Mouse (Mus musculus) cerebellum, adult (tissue): Measurements from ENCODE around the gene Cluh.

Experiments used
- ATAC-seq: cut with Nextera tagmentation; 2 replicates; pipeline ENCODE4 v1.9.2; 2017; ENCODE audit warnings: mild to moderate bottlenecking, moderate library complexity, mixed read lengths; ENCODE audit not compliant: insufficient number of reproducible peaks, low FRiP score, low TSS enrichment

The Cluh gene

DNA sequence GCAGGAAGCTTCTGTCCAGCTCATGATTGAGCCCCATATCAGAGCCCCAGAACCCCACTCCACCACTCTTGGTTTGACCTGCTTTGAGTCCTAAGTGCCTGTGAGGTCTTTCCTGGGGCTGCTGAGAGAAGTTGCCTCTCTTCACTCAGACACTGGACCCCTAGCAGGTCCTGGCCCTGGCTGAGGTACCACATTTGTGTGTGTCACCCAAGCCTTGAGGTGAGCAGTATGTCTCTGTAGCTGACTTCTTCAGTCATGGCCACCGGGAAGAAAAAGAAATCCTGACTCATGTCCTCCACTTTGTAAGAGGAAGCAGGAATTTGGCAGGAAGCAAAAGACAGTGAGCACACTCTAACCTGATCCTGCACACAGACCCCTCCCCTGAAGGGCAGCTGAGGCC is 9.7 kb upstream of the Cluh start:
- no peak for ATAC-seq

DNA sequence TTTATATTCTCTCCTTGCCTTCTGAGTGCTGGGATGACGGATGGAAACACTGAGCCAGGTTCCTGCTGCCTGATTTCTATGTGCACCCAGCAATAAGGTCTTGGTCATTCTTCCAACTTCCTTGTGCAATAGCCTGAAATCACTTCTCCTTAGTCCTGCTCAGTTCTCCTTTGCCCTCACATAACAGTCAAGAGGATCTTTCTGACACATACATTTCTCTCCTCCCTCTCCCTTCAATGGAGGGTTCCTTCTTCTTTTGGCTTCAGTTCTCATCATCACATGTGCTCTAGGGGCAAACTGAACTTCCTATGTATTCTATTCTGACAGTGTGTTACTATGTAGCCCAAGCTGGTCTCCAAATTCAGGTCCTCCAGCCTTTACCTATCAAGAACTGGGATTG is 1.3 kb upstream of the Cluh start:
- ATAC-seq: no peak

DNA sequence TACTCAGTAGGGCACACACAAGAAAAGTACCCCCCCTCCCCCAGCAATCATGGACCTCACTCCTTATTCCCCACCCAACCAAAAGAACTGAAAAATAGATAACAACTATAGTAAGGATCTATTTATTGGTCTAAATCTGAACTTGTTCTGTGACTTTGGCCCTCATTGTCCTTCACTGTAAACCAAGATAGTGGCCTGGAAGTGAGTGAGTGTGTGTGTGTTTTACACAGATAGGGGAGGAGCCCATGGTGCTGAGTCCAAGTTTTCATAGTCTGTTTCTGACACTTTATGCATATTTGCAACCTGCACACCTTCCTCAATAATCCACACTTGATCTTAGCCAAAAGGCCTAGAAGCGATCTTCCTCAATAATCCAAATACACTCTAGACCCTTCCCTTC is 619 bp upstream of the Cluh start:
- ATAC-seq: no peak

GRCm38 (mm10) chr11:74649647-74650551 is 604 bp downstream of the Cluh start:
- ATAC-seq: peak; percentile 32; the same call in 1 of the 2 replicates

- ATAC-seq: no peak
Measured at GRCm38 (mm10) chr11:74650576-74651100, 1.3 kb downstream of the Cluh start.

- ATAC-seq: no peak
Measured at GRCm38 (mm10) chr11:74652791-74653191, 3.5 kb downstream of the Cluh start.

DNA sequence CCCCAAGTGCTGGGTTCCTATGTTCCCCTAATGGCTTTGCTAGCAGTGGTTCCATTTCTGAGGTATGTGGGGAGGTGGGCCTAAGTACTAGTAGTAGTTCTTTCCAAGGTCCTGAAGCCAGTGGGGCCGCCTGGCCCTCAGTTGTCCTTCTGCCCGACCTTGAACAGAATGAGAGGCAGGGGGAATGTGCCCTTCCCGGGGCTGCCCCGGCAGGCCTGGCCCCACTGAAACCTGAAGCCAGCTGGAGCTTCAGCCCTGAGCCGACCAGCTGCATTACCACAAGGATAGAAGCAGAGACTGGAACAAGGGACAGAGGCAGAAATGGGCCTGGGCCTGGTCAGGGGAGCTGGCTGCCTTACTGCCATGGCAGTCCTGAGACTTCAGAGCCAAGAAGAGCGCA is 4.1 kb downstream of the Cluh start:
- no peak for ATAC-seq

DNA sequence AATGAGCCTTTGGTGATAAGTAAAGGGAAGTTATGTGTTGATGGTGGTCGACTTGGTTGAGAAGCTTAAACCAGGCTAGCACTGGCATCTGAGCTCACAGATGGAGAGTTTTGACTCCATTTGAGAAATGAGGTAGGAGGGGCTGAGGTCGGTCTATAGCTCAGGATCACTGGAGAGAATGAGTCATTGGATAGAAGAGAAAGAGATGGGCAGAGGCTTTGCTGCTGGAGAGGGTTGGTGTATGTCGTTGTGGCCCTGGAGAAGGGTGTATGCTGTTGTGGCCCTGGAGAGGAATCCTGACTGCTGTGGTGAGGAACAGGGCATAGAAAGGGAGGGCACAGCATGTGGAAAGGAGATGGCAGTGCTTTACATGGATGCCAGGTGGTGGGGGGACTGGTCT is 6.6 kb downstream of the Cluh start:
- no peak for ATAC-seq

DNA sequence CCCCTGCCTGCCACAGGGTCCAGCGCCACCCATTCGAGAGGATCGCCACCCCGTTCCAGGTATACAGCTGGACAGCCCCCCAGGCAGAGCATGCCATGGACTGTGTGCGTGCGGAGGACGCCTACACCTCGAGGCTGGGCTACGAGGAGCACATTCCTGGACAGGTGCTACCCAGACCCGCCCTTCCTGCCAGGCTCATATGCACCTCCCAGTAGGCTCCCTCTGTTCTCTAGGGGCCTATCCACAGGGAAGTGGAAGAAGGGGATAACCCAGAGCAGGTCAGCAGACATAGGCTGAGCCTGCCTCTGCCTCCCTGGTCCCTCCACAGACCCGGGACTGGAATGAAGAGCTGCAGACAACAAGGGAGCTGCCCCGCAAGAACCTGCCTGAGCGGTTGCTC is 11.0 kb downstream of the Cluh start:
- ATAC-seq: no peak

DNA sequence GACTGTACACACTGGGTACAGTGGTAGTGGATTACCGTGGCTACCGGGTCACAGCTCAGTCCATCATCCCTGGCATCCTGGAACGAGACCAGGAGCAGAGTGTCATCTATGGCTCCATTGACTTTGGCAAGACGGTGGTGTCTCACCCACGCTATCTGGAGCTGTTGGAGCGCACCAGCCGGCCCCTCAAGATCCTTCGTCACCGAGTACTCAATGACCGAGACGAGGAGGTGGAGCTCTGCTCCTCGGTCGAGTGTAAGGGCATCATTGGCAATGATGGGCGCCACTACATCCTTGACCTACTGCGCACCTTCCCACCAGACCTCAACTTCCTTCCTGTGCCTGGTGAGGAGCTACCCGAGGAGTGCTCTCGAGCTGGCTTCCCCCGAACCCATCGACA is 12.3 kb downstream of the Cluh start:
- ATAC-seq: no peak

GRCm38 (mm10) chr11:74662221-74662620 is 12.9 kb downstream of the Cluh start:
- no peak for ATAC-seq

GRCm38 (mm10) chr11:74664279-74664678 is 15.0 kb downstream of the Cluh start:
- ATAC-seq: no peak

DNA sequence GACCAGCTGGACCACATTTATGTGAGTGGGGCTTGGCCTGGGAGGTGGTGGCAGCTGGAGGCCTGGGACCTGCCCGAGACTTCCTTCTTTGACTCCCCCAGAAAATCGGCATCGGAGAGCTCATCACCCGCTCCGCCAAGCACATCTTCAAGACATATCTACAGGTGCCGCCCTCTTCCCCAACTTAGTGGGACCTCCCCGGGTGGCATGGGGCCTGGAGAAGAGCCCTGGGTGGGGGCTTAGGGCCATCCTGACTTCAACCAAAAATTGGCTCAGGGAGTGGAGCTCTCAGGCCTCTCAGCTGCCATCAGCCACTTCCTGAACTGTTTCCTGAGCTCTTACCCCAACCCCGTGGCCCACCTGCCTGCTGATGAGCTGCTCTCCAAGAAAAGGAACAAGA is 15.6 kb downstream of the Cluh start:
- ATAC-seq: no peak

DNA sequence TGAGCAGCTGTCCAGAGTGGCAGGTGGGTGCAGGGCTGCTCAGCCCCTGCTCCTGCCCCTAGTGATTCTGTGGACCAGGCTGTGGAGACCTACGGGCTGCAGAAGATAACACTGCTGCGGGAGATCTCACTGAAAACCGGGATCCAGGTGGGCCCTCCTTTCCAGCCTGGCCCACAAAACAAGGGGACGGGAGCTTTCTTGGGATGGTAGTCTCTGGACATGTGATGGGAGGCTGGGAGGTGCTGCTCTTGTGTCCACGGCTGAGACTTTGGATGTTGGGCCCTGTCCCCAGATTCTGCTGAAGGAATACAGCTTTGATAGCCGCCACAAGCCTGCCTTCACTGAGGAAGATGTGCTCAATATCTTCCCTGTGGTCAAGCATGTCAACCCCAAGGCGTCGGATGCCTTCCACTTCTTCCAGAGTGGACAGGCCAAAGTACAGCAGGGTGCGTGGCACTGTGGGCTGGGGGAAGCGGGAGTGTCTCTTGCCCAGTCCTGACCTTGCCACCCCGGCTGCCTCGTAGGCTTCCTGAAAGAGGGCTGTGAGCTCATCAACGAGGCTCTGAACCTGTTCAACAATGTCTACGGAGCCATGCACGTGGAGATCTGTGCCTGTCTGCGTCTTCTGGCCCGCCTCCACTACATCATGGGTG is 16.5 kb downstream of the Cluh start:
- no peak for ATAC-seq

DNA sequence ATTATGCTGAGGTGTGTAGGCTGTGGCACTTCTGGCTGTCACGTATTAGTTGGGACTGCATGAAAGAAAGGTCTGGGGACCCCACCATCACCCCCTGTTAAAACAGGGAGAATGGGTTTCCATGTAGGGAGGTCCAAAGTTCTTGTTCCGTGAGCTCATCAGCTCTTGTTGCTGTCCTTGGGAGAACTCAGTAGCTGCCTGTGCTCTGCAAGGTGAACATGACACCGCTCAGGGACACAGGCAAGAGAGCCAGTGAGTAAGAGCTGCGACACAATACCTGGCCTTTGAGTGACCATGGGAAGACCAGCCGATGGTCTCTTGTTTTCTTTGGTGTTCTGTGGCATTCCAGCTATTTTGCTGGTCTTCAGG is 17.0 kb downstream of the Cluh start:
- ATAC-seq: no peak

- no peak for ATAC-seq
Measured at GRCm38 (mm10) chr11:74666776-74667581, 17.7 kb downstream of the Cluh start.

GRCm38 (mm10) chr11:74667582-74668010 is 18.3 kb downstream of the Cluh start:
- no peak for ATAC-seq

DNA sequence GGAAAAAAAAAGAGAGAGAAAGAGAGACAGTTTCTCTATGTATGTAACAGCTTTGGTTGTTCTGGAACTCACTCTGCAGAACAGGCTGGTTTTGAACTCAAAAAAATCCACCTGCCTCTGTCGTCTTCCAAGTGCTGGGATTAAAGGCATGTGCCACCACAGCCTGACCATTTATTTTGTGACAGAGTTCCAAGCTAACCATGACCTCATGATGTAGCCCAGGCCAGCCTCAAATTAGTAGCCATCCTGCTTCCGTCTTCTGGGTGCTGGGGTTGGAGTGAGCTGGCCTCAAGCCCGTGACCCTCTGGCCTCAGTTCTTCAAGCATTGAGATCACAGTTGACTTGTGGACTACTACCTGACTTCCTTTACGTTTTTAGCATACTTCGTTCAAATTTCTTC is 19.2 kb downstream of the Cluh start:
- no peak for ATAC-seq

- ATAC-seq: no peak
Measured at GRCm38 (mm10) chr11:74668971-74669370, 19.7 kb downstream of the Cluh start.

DNA sequence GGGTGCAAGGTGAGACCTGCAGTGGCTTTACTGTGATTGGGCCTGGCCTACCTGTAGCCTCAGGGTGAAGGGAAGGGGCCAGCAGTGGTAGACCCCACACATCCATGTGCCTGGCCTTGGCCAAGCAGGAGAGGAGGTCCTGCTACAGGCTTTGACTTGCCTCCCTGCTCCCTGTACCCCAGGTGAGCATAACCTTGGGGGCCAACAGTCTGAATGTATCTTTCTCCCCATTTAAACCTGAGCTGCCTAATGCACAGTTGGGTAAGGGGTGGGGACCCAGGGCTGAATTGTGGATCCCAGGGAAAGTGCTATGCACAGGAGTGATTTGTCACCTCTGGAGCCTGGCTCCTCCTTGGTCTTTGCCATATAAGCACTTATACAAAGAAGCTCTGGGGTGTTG is 20.9 kb downstream of the Cluh start:
- ATAC-seq: no peak

GRCm38 (mm10) chr11:74671013-74671412 is 21.7 kb downstream of the Cluh start:
- no peak for ATAC-seq
